Mouse (Mus musculus): ENCODE data around the gene Dnajb8. TPM values are rescaled to one million over a fixed set of nuclear protein-coding genes. Genes with fewer than 3 reads are reported as not detected.
A peak's percentile ranks its signal among the peaks of the same experiment; 100 is the strongest.

Dnajb8 gene
- polyA plus RNA-seq, 1 experiment from 2014 or later: not detected

DNA sequence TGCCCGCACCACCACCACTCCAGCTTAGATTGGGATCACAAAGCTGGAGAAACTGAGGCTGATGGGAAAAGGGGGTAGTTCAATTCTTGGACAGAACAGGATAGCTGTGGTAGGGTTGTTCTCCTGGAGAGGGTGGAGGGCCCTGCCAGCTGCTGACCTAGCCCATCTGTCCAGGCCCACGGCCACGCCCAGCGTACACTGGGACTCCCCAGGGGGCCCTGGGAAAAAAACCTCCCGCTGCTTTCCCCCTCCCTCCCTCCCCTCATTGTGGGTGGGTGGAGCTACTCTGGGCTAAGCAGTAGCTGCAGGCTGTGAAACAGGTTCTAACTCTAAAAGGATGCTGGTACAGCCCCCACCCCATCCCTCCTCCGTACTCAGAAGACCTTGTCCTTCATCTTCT, 6.3 kb upstream of the Dnajb8 start:
- H3K4me2 ChIP-seq: no peak overlapping the region
- ATAC-seq (ENCODE audit: low read depth): no peak
- no peak overlapping the region for H3K4me3 ChIP-seq
- H3K4me1 ChIP-seq (replicated peaks): no peaks in the 10 kb centered on the region
- H3K27me3 ChIP-seq: no peaks in the 10 kb centered on the region; the same call in 1 of the 2 replicates
- H3K9me3 ChIP-seq: peaks cover 4% of the 10 kb centered on the region; the same call in 1 of the 2 replicates
- no peaks in the 10 kb centered on the region for H3K36me3 ChIP-seq
- 47% methylated on average over 6 of the region's 6 CpGs for WGBS
- no peak overlapping the region for H3K9ac ChIP-seq
- no peak overlapping the region for H3K27ac ChIP-seq (replicated peaks)

DNA sequence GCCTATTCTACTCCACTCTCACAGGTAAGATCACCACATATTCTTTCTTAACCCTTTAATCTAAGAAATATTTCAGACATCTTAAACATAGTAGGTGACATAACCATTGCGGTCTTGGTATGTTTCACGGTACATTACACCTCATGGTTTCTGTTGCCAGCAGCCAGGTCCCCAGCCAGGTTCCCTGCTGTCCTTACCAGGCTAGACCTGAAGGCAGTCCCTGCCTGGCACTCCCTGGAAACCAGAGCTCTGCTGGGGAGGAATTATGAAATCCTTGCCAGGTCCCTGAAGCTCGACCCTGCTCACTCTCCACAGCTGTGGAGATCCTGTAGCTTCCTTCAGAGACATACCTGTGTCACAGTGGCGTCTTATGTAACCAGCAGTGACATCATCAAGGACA, 5.9 kb upstream of the Dnajb8 start:
- WGBS: 78% methylated on average over 4 of the region's 4 CpGs
- ATAC-seq (ENCODE audit: low read depth): no peak
- no peaks in the 10 kb centered on the region for H3K4me1 ChIP-seq (replicated peaks)
- H3K9ac ChIP-seq: no peak overlapping the region
- H3K36me3 ChIP-seq: no peaks in the 10 kb centered on the region
- peaks cover 4% of the 10 kb centered on the region; the same call in 1 of the 2 replicates for H3K9me3 ChIP-seq
- peaks cover under 1% of the 10 kb centered on the region; the same call in 1 of the 2 replicates for H3K27me3 ChIP-seq
- H3K4me2 ChIP-seq: no peak overlapping the region
- H3K27ac ChIP-seq (replicated peaks): no peak overlapping the region
- no peak overlapping the region for H3K4me3 ChIP-seq

DNA sequence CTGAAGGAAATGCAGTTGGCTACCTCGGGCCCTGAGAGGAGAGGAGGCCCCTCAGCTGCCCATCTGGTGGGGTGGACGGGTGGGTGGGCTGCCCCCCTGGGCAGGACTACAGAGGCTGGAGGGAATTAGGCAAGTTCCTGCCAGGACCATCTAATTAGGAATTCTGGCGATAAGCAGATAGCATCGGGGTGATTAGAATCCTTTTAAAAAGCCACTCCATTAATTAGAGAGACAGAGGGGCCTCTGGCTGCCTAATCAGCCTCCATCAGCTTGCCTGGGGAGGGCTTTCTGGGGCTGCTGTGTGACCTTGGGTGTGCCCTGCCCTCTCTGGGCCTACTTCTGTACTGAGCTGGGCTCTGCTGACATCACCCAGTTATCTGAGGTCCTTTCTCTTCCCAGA, 3.0 kb upstream of the Dnajb8 start:
- Histone ChIP-seq H3K4me3 (no peak overlapping the region), H3K9ac (no peak overlapping the region), H3K9me3 (peaks cover 4% of the 10 kb centered on the region; the same call in 1 of the 2 replicates), H3K27ac (replicated peaks) (no peak overlapping the region), H3K4me1 (replicated peaks) (no peaks in the 10 kb centered on the region), H3K27me3 (peaks cover 2% of the 10 kb centered on the region; the same call in 1 of the 2 replicates), H3K36me3 (no peaks in the 10 kb centered on the region), H3K4me2 (no peak overlapping the region)
- ATAC-seq (ENCODE audit: low read depth): no peak
- 27% methylated on average over 4 of the region's 4 CpGs for WGBS

DNA sequence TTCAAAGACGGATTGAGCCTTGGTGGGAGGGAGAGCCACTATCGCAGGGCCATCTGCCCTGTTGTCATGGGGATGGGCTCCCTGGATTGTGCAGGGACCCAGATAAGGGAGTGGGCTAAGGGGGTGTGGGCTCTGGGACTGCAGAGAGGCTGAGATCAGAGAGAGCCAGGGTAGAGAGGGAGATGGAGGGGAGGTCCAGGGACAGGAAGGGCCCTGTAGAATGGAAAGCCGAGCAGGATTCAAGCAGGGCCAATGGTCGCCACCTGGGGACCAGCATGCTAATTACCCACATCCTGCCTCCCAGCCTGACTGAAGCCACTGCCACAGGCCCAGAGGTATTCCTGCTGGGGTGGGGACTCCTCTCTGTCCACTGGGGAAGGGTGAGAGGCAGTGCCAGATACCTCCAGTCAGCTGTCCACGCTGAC, 4.5 kb downstream of the Dnajb8 start:
- 7% methylated on average over 5 of the region's 5 CpGs for WGBS
- no peak overlapping the region for H3K4me3 ChIP-seq
- H3K9ac ChIP-seq: no peak overlapping the region
- H3K27ac ChIP-seq (replicated peaks): no peak overlapping the region
- peaks cover 7% of the 10 kb centered on the region for H3K4me1 ChIP-seq (replicated peaks)
- no peaks in the 10 kb centered on the region for H3K36me3 ChIP-seq
- H3K9me3 ChIP-seq: no peaks in the 10 kb centered on the region
- peak; percentile 40; the same call in 1 of the 2 replicates for ATAC-seq (ENCODE audit: low read depth)
- no peak overlapping the region for H3K4me2 ChIP-seq
- H3K27me3 ChIP-seq: peaks cover 21% of the 10 kb centered on the region

DNA sequence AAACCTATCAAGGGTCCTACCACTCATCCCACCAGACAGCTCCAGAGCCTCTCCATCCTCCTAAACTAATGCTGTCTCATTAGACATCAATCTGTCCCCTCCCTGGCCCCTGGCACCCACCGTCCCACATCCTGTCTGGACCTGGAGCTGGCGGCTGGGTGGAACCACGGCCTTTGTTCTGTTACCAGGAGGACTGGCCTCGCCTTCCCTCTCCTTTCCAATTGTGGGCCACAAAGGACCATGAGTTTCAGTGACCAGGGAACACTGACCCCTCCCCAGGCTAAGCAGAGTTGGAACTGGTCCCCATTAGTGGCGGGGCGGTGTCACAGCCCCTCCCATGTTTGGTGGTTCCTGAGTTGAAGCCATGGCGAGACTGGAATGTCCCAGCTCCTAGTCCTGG, 5.5 kb downstream of the Dnajb8 start:
- no peak overlapping the region for H3K4me2 ChIP-seq
- WGBS: 43% methylated on average over 7 of the region's 7 CpGs
- H3K27ac ChIP-seq (replicated peaks): no peak overlapping the region
- no peak overlapping the region for H3K9ac ChIP-seq
- no peak overlapping the region for H3K4me3 ChIP-seq
- no peaks in the 10 kb centered on the region for H3K9me3 ChIP-seq
- ATAC-seq (ENCODE audit: low read depth): no peak
- H3K36me3 ChIP-seq: no peaks in the 10 kb centered on the region
- H3K27me3 ChIP-seq: peaks cover 22% of the 10 kb centered on the region
- H3K4me1 ChIP-seq (replicated peaks): peaks cover 7% of the 10 kb centered on the region

DNA sequence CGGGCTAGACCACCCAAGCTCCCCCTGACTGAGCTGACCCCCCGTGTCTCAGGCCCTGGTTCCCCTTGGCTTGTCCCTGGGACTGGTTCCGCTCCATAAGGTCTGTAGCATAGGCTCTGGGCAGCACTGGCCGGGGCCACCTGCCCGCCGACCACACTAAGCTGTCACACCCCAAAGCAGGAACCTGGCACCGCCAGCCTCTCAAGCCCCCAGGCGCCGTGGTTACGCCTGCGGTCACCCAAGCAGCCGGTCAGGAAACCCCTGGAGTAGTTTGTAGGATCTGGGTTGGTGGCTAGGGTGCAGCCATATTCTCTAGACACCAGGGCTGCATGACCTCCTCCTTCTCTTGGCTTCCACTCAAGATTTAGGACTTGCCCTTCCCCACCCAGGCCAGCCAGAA, 7.2 kb downstream of the Dnajb8 start:
- 87% methylated on average over 12 of the region's 12 CpGs for WGBS
- Histone ChIP-seq H3K36me3 (no peaks in the 10 kb centered on the region), H3K27me3 (peaks cover 36% of the 10 kb centered on the region), H3K4me2 (no peak overlapping the region), H3K27ac (replicated peaks) (no peak overlapping the region), H3K4me1 (replicated peaks) (peaks cover 7% of the 10 kb centered on the region), H3K9ac (no peak overlapping the region), H3K9me3 (no peaks in the 10 kb centered on the region), H3K4me3 (no peak overlapping the region)
- ATAC-seq (ENCODE audit: low read depth): no peak

- no peak for ATAC-seq (ENCODE audit: low read depth)
- WGBS: 85% methylated on average over 7 of the region's 7 CpGs
- Histone ChIP-seq H3K27me3 (peaks cover 60% of the 10 kb centered on the region), H3K4me1 (replicated peaks) (peaks cover 16% of the 10 kb centered on the region), H3K9me3 (no peaks in the 10 kb centered on the region), H3K36me3 (no peaks in the 10 kb centered on the region), H3K4me2 (no peak overlapping the region), H3K27ac (replicated peaks) (no peak overlapping the region), H3K4me3 (no peak overlapping the region), H3K9ac (no peak overlapping the region)
Measured at GRCm38 (mm10) chr6:88231821-88232220, 9.8 kb downstream of the Dnajb8 start.

DNA sequence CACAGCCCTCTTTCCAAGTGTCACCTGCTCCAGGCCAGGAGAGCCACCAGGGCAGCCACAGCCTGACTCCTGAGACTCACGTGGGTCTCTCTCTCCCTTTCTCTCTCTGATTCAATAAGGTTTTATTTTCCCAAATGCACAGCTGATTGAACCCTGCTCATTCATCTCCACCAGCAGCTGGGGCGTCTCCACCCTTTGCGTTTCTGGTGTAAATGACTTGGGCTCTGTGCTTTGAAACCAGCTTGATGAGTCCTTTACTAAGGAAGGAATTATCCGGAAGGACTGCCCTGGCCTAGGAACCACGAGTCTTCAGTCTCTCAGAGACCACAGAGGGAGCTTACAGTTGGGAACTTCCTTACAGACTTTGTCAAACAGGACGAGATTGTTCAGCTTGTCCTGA, 10.2 kb downstream of the Dnajb8 start:
- peaks cover 16% of the 10 kb centered on the region for H3K4me1 ChIP-seq (replicated peaks)
- H3K4me2 ChIP-seq: no peak overlapping the region
- no peak overlapping the region for H3K9ac ChIP-seq
- WGBS: 47% methylated on average over 6 of the region's 6 CpGs
- H3K27ac ChIP-seq (replicated peaks): no peak overlapping the region
- H3K36me3 ChIP-seq: no peaks in the 10 kb centered on the region
- no peaks in the 10 kb centered on the region for H3K9me3 ChIP-seq
- no peak for ATAC-seq (ENCODE audit: low read depth)
- peaks cover 61% of the 10 kb centered on the region for H3K27me3 ChIP-seq
- H3K4me3 ChIP-seq: no peak overlapping the region

- Histone ChIP-seq H3K4me3 (no peak overlapping the region), H3K4me2 (no peak overlapping the region), H3K4me1 (replicated peaks) (peaks cover 16% of the 10 kb centered on the region), H3K27me3 (peaks cover 70% of the 10 kb centered on the region), H3K9me3 (no peaks in the 10 kb centered on the region), H3K36me3 (no peaks in the 10 kb centered on the region), H3K9ac (no peak overlapping the region), H3K27ac (replicated peaks) (no peak overlapping the region)
- no peak for ATAC-seq (ENCODE audit: low read depth)
- WGBS: 81% methylated on average over 8 of the region's 8 CpGs
Measured at GRCm38 (mm10) chr6:88233996-88234395, 11.9 kb downstream of the Dnajb8 start.

DNA sequence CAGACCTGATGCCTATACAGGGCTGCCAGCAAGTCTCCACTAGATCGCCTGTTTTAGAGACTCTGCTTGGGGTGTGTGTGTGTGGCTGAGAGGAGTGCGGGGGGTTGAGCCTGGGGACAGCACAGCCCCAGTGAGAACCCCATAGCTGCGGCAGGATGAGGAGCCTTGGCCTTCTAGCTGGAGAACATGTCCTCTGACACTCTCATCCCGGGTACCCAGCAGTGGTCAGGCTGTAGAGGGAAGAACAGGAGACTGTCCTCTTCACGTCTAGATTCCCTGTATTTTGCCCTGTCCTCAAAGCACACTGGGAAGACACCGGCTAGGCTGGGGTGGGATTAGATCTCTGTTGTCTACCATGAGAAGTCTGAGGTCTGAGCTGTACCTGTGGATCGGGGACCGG, 13.4 kb downstream of the Dnajb8 start:
- Histone ChIP-seq H3K27ac (replicated peaks) (no peak overlapping the region), H3K4me3 (no peak overlapping the region), H3K9me3 (no peaks in the 10 kb centered on the region), H3K4me2 (peak overlapping the region; percentile 51; the same call in 1 of the 2 replicates), H3K36me3 (no peaks in the 10 kb centered on the region), H3K9ac (no peak overlapping the region), H3K27me3 (peaks cover 76% of the 10 kb centered on the region), H3K4me1 (replicated peaks) (peaks cover 16% of the 10 kb centered on the region)
- no peak for ATAC-seq (ENCODE audit: low read depth)
- WGBS: 17% methylated on average over 8 of the region's 8 CpGs

- Histone ChIP-seq H3K27me3 (peaks cover 75% of the 10 kb centered on the region), H3K4me1 (replicated peaks) (peaks cover 16% of the 10 kb centered on the region), H3K9ac (peak overlapping the region; percentile 53), H3K36me3 (no peaks in the 10 kb centered on the region), H3K9me3 (no peaks in the 10 kb centered on the region), H3K27ac (replicated peaks) (no peak overlapping the region), H3K4me3 (no peak overlapping the region), H3K4me2 (peak overlapping the region; percentile 51)
- WGBS: under 1% methylated on average over 17 of the region's 17 CpGs
- peak; percentile 82 for ATAC-seq (ENCODE audit: low read depth)
Measured at GRCm38 (mm10) chr6:88235983-88236382, 13.9 kb downstream of the Dnajb8 start.

DNA sequence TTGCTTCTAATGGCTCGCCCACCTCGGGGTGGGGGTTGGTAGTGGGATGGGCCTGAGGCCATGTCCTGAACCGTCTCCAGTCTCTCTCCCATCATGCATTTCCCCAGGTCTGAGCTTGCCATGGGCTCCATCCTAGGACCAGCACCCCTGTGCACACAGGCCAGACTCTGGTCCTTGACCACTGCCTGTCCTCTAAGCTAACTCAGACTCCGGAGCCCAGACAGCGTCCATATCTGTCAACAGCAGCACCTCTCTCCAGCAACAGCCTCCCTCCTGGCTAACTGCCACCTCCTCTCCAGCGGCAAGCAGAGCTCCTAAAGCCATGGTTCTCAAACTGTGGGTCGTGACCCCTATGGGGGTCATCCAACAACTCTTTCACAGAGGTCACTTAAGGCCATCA, 14.4 kb downstream of the Dnajb8 start:
- Histone ChIP-seq H3K9ac (peak overlapping the region; percentile 53), H3K36me3 (no peaks in the 10 kb centered on the region), H3K4me2 (peak overlapping the region; percentile 51; the same call in 1 of the 2 replicates), H3K9me3 (no peaks in the 10 kb centered on the region), H3K4me1 (replicated peaks) (peaks cover 16% of the 10 kb centered on the region), H3K27me3 (peaks cover 75% of the 10 kb centered on the region), H3K4me3 (no peak overlapping the region), H3K27ac (replicated peaks) (no peak overlapping the region)
- 9% methylated on average over 7 of the region's 7 CpGs for WGBS
- ATAC-seq (ENCODE audit: low read depth): 0 out of 2 replicates have a peak, but pooled peaks have one; percentile 21

DNA sequence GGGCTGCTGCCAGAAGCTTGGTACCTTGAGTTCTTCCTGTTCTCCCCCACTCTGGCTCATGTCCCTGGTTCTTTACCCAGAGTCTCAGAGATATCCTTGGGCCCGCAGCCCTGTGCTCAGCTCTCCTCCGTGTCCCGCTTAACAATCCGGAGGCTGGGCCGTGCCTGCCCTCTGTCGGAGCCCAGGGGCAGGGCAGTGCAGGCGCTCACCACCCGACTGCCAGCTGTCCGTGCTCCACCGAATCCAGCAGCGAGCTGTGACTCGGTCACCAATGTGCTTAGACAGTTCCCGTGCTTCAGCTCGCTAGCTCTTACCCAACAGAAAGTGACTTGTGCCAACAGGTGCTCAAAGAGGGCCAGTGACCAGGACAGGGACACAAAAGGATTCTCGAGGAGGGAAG, 20.5 kb downstream of the Dnajb8 start:
- ATAC-seq (ENCODE audit: low read depth): peak; percentile 78; the same call in 1 of the 2 replicates
- H3K36me3 ChIP-seq: no peaks in the 10 kb centered on the region
- peaks cover 54% of the 10 kb centered on the region for H3K27me3 ChIP-seq
- no peaks in the 10 kb centered on the region for H3K4me1 ChIP-seq (replicated peaks)
- H3K27ac ChIP-seq (replicated peaks): no peak overlapping the region
- H3K9me3 ChIP-seq: no peaks in the 10 kb centered on the region
- peak overlapping the region; percentile 18; the same call in 1 of the 2 replicates for H3K4me2 ChIP-seq
- H3K4me3 ChIP-seq: no peak overlapping the region
- H3K9ac ChIP-seq: no peak overlapping the region
- under 1% methylated on average over 15 of the region's 15 CpGs for WGBS
